Mouse (Mus musculus): ENCODE measurements around the gene BC052040. TPM values are rescaled to one million over a fixed set of nuclear protein-coding genes. Genes with fewer than 3 reads are reported as not detected.

Gene BC052040
- polyA plus RNA-seq (2014; fragmentation: Nextera tagmentation; extraction: Ambion mirVana) = 16.6 and 20.8 TPM in 2 replicates

- peaks cover 7% of the 10 kb centered on the region for H3K4me1 ChIP-seq (replicated peaks; ENCODE audit: control insufficient read depth, insufficient read depth, low read length)
- H3K9ac ChIP-seq = peak within 1 kb of the TSS; percentile 66
- peak within 1 kb of the TSS; percentile 69 for H3K27ac ChIP-seq
- H3K4me3 ChIP-seq (replicated peaks; ENCODE audit: low read length) = peak within 1 kb of the TSS; percentile 66
- H3K36me3 ChIP-seq (replicated peaks; ENCODE audit: control insufficient read depth, insufficient read depth) = no peaks in the 10 kb centered on the region
- H3K9me3 ChIP-seq (ENCODE audit: control insufficient read depth, low read length) = no peaks in the 10 kb centered on the region
- ATAC-seq (ENCODE audit: low FRiP score) = peak; percentile 97
- WGBS = under 1% methylated on average over 41 of the region's 41 CpGs
- H3K27me3 ChIP-seq (ENCODE audit: control insufficient read depth, insufficient read depth, low read length) = no peaks in the 10 kb centered on the region
- peak within 1 kb of the TSS; percentile 78 for H3K4me2 ChIP-seq (replicated peaks)
- DNase-seq (ENCODE audit: low spot score) = peak; percentile 87
Measured at GRCm38 (mm10) chr2:115581241-115581988, at the start of gene BC052040. Gene BC052040 (plus strand): TSS chr2:115581716.

GRCm38 (mm10) chr2:115538009-115538690, 43.4 kb upstream of the BC052040 start:
- Histone ChIP-seq H3K9me3 (ENCODE audit: control insufficient read depth, low read length) (no peaks in the 10 kb centered on the region), H3K9ac (no peak overlapping the region), H3K36me3 (replicated peaks; ENCODE audit: control insufficient read depth, insufficient read depth) (no peaks in the 10 kb centered on the region), H3K4me1 (replicated peaks; ENCODE audit: control insufficient read depth, insufficient read depth, low read length) (peaks cover 18% of the 10 kb centered on the region), H3K27me3 (ENCODE audit: control insufficient read depth, insufficient read depth, low read length) (no peaks in the 10 kb centered on the region), H3K4me3 (replicated peaks; ENCODE audit: low read length) (no peak overlapping the region), H3K27ac (peak overlapping the region; percentile 78), H3K4me2 (replicated peaks) (peak overlapping the region; percentile 6; the same call in 1 of the 2 replicates)
- WGBS = 30% methylated on average over 13 of the region's 13 CpGs
- DNase-seq (ENCODE audit: low spot score) (peak; percentile 76), ATAC-seq (ENCODE audit: low FRiP score) (peak; percentile 82)

- peak; percentile 27; the same call in 1 of the 2 replicates for ATAC-seq (ENCODE audit: low FRiP score)
- Histone ChIP-seq H3K27ac (peak overlapping the region; percentile 78), H3K4me2 (replicated peaks) (no peak overlapping the region), H3K4me1 (replicated peaks; ENCODE audit: control insufficient read depth, insufficient read depth, low read length) (peaks cover 18% of the 10 kb centered on the region), H3K27me3 (ENCODE audit: control insufficient read depth, insufficient read depth, low read length) (no peaks in the 10 kb centered on the region), H3K4me3 (replicated peaks; ENCODE audit: low read length) (no peak overlapping the region), H3K36me3 (replicated peaks; ENCODE audit: control insufficient read depth, insufficient read depth) (no peaks in the 10 kb centered on the region), H3K9me3 (ENCODE audit: control insufficient read depth, low read length) (no peaks in the 10 kb centered on the region), H3K9ac (no peak overlapping the region)
- 41% methylated on average over 5 of the region's 5 CpGs for WGBS
- no peak for DNase-seq (ENCODE audit: low spot score)
Measured at GRCm38 (mm10) chr2:115538691-115539283, 42.7 kb upstream of the BC052040 start.

- no peak for DNase-seq (ENCODE audit: low spot score)
- Histone ChIP-seq H3K27ac (no peak overlapping the region), H3K27me3 (ENCODE audit: control insufficient read depth, insufficient read depth, low read length) (no peaks in the 10 kb centered on the region), H3K36me3 (replicated peaks; ENCODE audit: control insufficient read depth, insufficient read depth) (no peaks in the 10 kb centered on the region), H3K4me1 (replicated peaks; ENCODE audit: control insufficient read depth, insufficient read depth, low read length) (peaks cover 18% of the 10 kb centered on the region), H3K9me3 (ENCODE audit: control insufficient read depth, low read length) (no peaks in the 10 kb centered on the region), H3K4me3 (replicated peaks; ENCODE audit: low read length) (no peak overlapping the region), H3K9ac (no peak overlapping the region), H3K4me2 (replicated peaks) (no peak overlapping the region)
- ATAC-seq (ENCODE audit: low FRiP score) = no peak
- WGBS = 89% methylated on average over 5 of the region's 5 CpGs
Measured at GRCm38 (mm10) chr2:115539731-115540130, 41.8 kb upstream of the BC052040 start.

- 74% methylated on average over 11 of the region's 11 CpGs for WGBS
- no peak for DNase-seq (ENCODE audit: low spot score)
- no peaks in the 10 kb centered on the region for H3K36me3 ChIP-seq (replicated peaks; ENCODE audit: control insufficient read depth, insufficient read depth)
- H3K27ac ChIP-seq = no peak overlapping the region
- no peak overlapping the region for H3K9ac ChIP-seq
- H3K27me3 ChIP-seq (ENCODE audit: control insufficient read depth, insufficient read depth, low read length) = no peaks in the 10 kb centered on the region
- no peak for ATAC-seq (ENCODE audit: low FRiP score)
- peaks cover 17% of the 10 kb centered on the region for H3K4me1 ChIP-seq (replicated peaks; ENCODE audit: control insufficient read depth, insufficient read depth, low read length)
- no peak overlapping the region for H3K4me3 ChIP-seq (replicated peaks; ENCODE audit: low read length)
- H3K4me2 ChIP-seq (replicated peaks) = no peak overlapping the region
- no peaks in the 10 kb centered on the region for H3K9me3 ChIP-seq (ENCODE audit: control insufficient read depth, low read length)
Measured at GRCm38 (mm10) chr2:115542401-115543123, 39.0 kb upstream of the BC052040 start.

GRCm38 (mm10) chr2:115543212-115543611, 38.3 kb upstream of the BC052040 start:
- H3K36me3 ChIP-seq (replicated peaks; ENCODE audit: control insufficient read depth, insufficient read depth) = no peaks in the 10 kb centered on the region
- peaks cover 10% of the 10 kb centered on the region for H3K4me1 ChIP-seq (replicated peaks; ENCODE audit: control insufficient read depth, insufficient read depth, low read length)
- H3K9ac ChIP-seq = no peak overlapping the region
- no peaks in the 10 kb centered on the region for H3K27me3 ChIP-seq (ENCODE audit: control insufficient read depth, insufficient read depth, low read length)
- no peak overlapping the region for H3K4me3 ChIP-seq (replicated peaks; ENCODE audit: low read length)
- H3K27ac ChIP-seq = no peak overlapping the region
- ATAC-seq (ENCODE audit: low FRiP score) (no peak), DNase-seq (ENCODE audit: low spot score) (no peak)
- no peaks in the 10 kb centered on the region for H3K9me3 ChIP-seq (ENCODE audit: control insufficient read depth, low read length)
- WGBS = 82% methylated on average over 4 of the region's 4 CpGs
- no peak overlapping the region for H3K4me2 ChIP-seq (replicated peaks)

- Histone ChIP-seq H3K9me3 (ENCODE audit: control insufficient read depth, low read length) (no peaks in the 10 kb centered on the region), H3K4me3 (replicated peaks; ENCODE audit: low read length) (no peak overlapping the region), H3K27ac (no peak overlapping the region; the same call in none of the 2 replicates), H3K9ac (peak overlapping the region; percentile 20; the same call in 1 of the 2 replicates), H3K27me3 (ENCODE audit: control insufficient read depth, insufficient read depth, low read length) (no peaks in the 10 kb centered on the region), H3K4me1 (replicated peaks; ENCODE audit: control insufficient read depth, insufficient read depth, low read length) (0 out of 2 replicates have a peak, but pooled peaks cover 6% of the 10 kb centered on the region), H3K36me3 (replicated peaks; ENCODE audit: control insufficient read depth, insufficient read depth) (no peaks in the 10 kb centered on the region), H3K4me2 (replicated peaks) (no peak overlapping the region)
- no peak for DNase-seq (ENCODE audit: low spot score)
- ATAC-seq (ENCODE audit: low FRiP score) = no peak
- 78% methylated on average over 3 of the region's 3 CpGs for WGBS
Measured at GRCm38 (mm10) chr2:115551901-115552300, 29.6 kb upstream of the BC052040 start.

GRCm38 (mm10) chr2:115562155-115562827, 19.2 kb upstream of the BC052040 start:
- DNase-seq (ENCODE audit: low spot score) (no peak), ATAC-seq (ENCODE audit: low FRiP score) (no peak)
- Histone ChIP-seq H3K4me1 (replicated peaks; ENCODE audit: control insufficient read depth, insufficient read depth, low read length) (no peaks in the 10 kb centered on the region), H3K9me3 (ENCODE audit: control insufficient read depth, low read length) (no peaks in the 10 kb centered on the region), H3K27ac (no peak overlapping the region), H3K4me3 (replicated peaks; ENCODE audit: low read length) (no peak overlapping the region), H3K36me3 (replicated peaks; ENCODE audit: control insufficient read depth, insufficient read depth) (no peaks in the 10 kb centered on the region), H3K9ac (no peak overlapping the region), H3K27me3 (ENCODE audit: control insufficient read depth, insufficient read depth, low read length) (no peaks in the 10 kb centered on the region), H3K4me2 (replicated peaks) (no peak overlapping the region)
- 83% methylated on average over 3 of the region's 3 CpGs for WGBS

All from hindbrain, embryonic 14.5 days (tissue).